Mouse (Mus musculus) forebrain, embryonic 16.5 days (tissue): Measurements from ENCODE around the gene Sgip1. TPM values are rescaled to one million over a fixed set of nuclear protein-coding genes. Genes with fewer than 3 reads are reported as not detected.

Experiments
- ATAC-seq: fragments of 200-750 bp; cut with Nextera tagmentation; 2 replicates; pipeline ENCODE4 v1.8.0; 2017; ENCODE audit warnings: mild to moderate bottlenecking, moderate library complexity
- H3K27ac ChIP-seq: fragments of 300-500 bp; sonication (generic); 2 replicates; pipeline ENCODE4 v1.5.1; 2014; ENCODE audit warnings: low read length, control low read depth
- H3K27me3 ChIP-seq: fragments of 300-500 bp; sonication (generic); replicated peaks from 2 replicates; pipeline ENCODE4 v1.6.1; 2014; ENCODE audit warnings: low read length; ENCODE audit not compliant: control insufficient read depth, insufficient read depth
- H3K36me3 ChIP-seq: fragments of 300-500 bp; sonication (generic); 2 replicates; pipeline ENCODE4 v1.6.1; 2014; ENCODE audit not compliant: control insufficient read depth, insufficient read depth
- H3K4me1 ChIP-seq: fragments of 300-500 bp; sonication (generic); replicated peaks from 2 replicates; pipeline ENCODE4 v1.6.1; 2014; ENCODE audit warnings: low read length; ENCODE audit not compliant: control insufficient read depth, insufficient read depth
- H3K4me2 ChIP-seq: fragments of 300-500 bp; sonication (generic); 2 replicates; pipeline ENCODE4 v1.6.1; 2014; ENCODE audit warnings: mild to moderate bottlenecking, low read length, control low read depth
- H3K4me3 ChIP-seq: fragments of 300-500 bp; sonication (generic); replicated peaks from 2 replicates; pipeline ENCODE4 v1.5.1; 2014; ENCODE audit warnings: mild to moderate bottlenecking, low read length, control low read depth
- H3K9ac ChIP-seq: fragments of 300-500 bp; sonication (generic); replicated peaks from 2 replicates; pipeline ENCODE4 v1.6.1; 2014; ENCODE audit warnings: low read depth, low read length, control low read depth
- H3K9me3 ChIP-seq: fragments of 300-500 bp; sonication (generic); 2 replicates; pipeline ENCODE4 v1.6.1; 2016; ENCODE audit warnings: low read length; ENCODE audit not compliant: control insufficient read depth
- WGBS: fragments of 180-500 bp; shearing (Covaris S2); extraction: QIAGEN DNeasy Blood & Tissue Kit; methylation state at CpG from one replicate; pipeline ENCODE4 v1.1.7; 2014; 5-methylcytosine and 5-hydroxymethylcytosine counted together
- polyA plus RNA-seq: library from polyadenylated mRNA; unstranded; fragments of >200 nt; fragmentation: Nextera tagmentation; extraction: Ambion mirVana; gene quantifications from 2 replicates; pipeline ENCODE4 v1.2.1, GENCODE M21; 2015

Gene Sgip1
- polyA plus RNA-seq, 1 experiment from 2014 or later = 69.4 TPM

GRCm38 (mm10) chr4:102987325-102987724, 246.2 kb downstream of the Sgip1 start:
- no peaks in the 10 kb centered on the region for H3K4me1 ChIP-seq
- no peak overlapping the region for H3K27ac ChIP-seq
- H3K4me3 ChIP-seq = no peak overlapping the region
- H3K27me3 ChIP-seq = no peaks in the 10 kb centered on the region
- WGBS = 14% methylated on average over 4 of the region's 4 CpGs
- no peaks in the 10 kb centered on the region for H3K36me3 ChIP-seq
- H3K9me3 ChIP-seq = no peaks in the 10 kb centered on the region
- ATAC-seq = peak; percentile 50; the same call in 1 of the 2 replicates
- H3K4me2 ChIP-seq = no peak overlapping the region
- no peak overlapping the region for H3K9ac ChIP-seq

- no peaks in the 10 kb centered on the region for H3K9me3 ChIP-seq
- H3K27ac ChIP-seq = no peak overlapping the region
- no peak for ATAC-seq
- WGBS = 61% methylated on average over 2 of the region's 2 CpGs
- H3K4me3 ChIP-seq = no peak overlapping the region
- H3K9ac ChIP-seq = no peak overlapping the region
- no peaks in the 10 kb centered on the region for H3K27me3 ChIP-seq
- H3K4me1 ChIP-seq = no peaks in the 10 kb centered on the region
- H3K4me2 ChIP-seq = no peak overlapping the region
- H3K36me3 ChIP-seq = no peaks in the 10 kb centered on the region
Observed at GRCm38 (mm10) chr4:102987756-102988155, 246.7 kb downstream of the Sgip1 start.

GRCm38 (mm10) chr4:102988526-102988925, 247.4 kb downstream of the Sgip1 start:
- no peaks in the 10 kb centered on the region for H3K36me3 ChIP-seq
- 79% methylated on average over 6 of the region's 6 CpGs for WGBS
- no peaks in the 10 kb centered on the region for H3K4me1 ChIP-seq
- no peak overlapping the region for H3K27ac ChIP-seq
- H3K9me3 ChIP-seq = no peaks in the 10 kb centered on the region
- ATAC-seq = no peak
- H3K27me3 ChIP-seq = no peaks in the 10 kb centered on the region
- no peak overlapping the region for H3K4me3 ChIP-seq
- H3K4me2 ChIP-seq = no peak overlapping the region
- H3K9ac ChIP-seq = no peak overlapping the region

- Histone ChIP-seq H3K27me3 (no peaks in the 10 kb centered on the region), H3K4me1 (no peaks in the 10 kb centered on the region), H3K36me3 (no peaks in the 10 kb centered on the region), H3K9ac (no peak overlapping the region), H3K4me2 (no peak overlapping the region), H3K27ac (no peak overlapping the region), H3K4me3 (no peak overlapping the region), H3K9me3 (no peaks in the 10 kb centered on the region)
- no peak for ATAC-seq
- 80% methylated on average over 5 of the region's 5 CpGs for WGBS
Observed at GRCm38 (mm10) chr4:102989391-102989790, 248.3 kb downstream of the Sgip1 start.

GRCm38 (mm10) chr4:102990016-102990415, 248.9 kb downstream of the Sgip1 start:
- H3K9ac ChIP-seq = no peak overlapping the region
- H3K4me2 ChIP-seq = no peak overlapping the region
- no peak overlapping the region for H3K27ac ChIP-seq
- H3K9me3 ChIP-seq = no peaks in the 10 kb centered on the region
- WGBS = 77% methylated on average over 4 of the region's 4 CpGs
- H3K4me3 ChIP-seq = no peak overlapping the region
- H3K36me3 ChIP-seq = no peaks in the 10 kb centered on the region
- no peaks in the 10 kb centered on the region for H3K4me1 ChIP-seq
- no peak for ATAC-seq
- H3K27me3 ChIP-seq = no peaks in the 10 kb centered on the region

GRCm38 (mm10) chr4:102990595-102991340, 249.7 kb downstream of the Sgip1 start:
- 84% methylated on average over 11 of the region's 11 CpGs for WGBS
- Histone ChIP-seq H3K27me3 (no peaks in the 10 kb centered on the region), H3K4me2 (no peak overlapping the region), H3K36me3 (no peaks in the 10 kb centered on the region), H3K4me3 (no peak overlapping the region), H3K27ac (no peak overlapping the region), H3K9ac (no peak overlapping the region), H3K4me1 (no peaks in the 10 kb centered on the region), H3K9me3 (no peaks in the 10 kb centered on the region)
- ATAC-seq = no peak

- no peaks in the 10 kb centered on the region for H3K36me3 ChIP-seq
- no peak overlapping the region for H3K4me3 ChIP-seq
- no peaks in the 10 kb centered on the region for H3K27me3 ChIP-seq
- H3K4me1 ChIP-seq = no peaks in the 10 kb centered on the region
- H3K9me3 ChIP-seq = no peaks in the 10 kb centered on the region
- H3K9ac ChIP-seq = no peak overlapping the region
- H3K27ac ChIP-seq = no peak overlapping the region
- ATAC-seq = no peak
- WGBS = 62% methylated on average over 3 of the region's 3 CpGs
- no peak overlapping the region for H3K4me2 ChIP-seq
Observed at GRCm38 (mm10) chr4:102991685-102992084, 250.6 kb downstream of the Sgip1 start.

- no peak for ATAC-seq
- Histone ChIP-seq H3K4me2 (no peak overlapping the region), H3K9me3 (no peaks in the 10 kb centered on the region), H3K27me3 (no peaks in the 10 kb centered on the region), H3K4me3 (no peak overlapping the region), H3K4me1 (peaks cover 3% of the 10 kb centered on the region), H3K27ac (no peak overlapping the region), H3K9ac (no peak overlapping the region), H3K36me3 (no peaks in the 10 kb centered on the region)
- WGBS = 79% methylated on average over 4 of the region's 4 CpGs
Observed at GRCm38 (mm10) chr4:103004681-103005080, 263.6 kb downstream of the Sgip1 start.

- Histone ChIP-seq H3K27me3 (no peaks in the 10 kb centered on the region), H3K4me3 (no peak overlapping the region), H3K4me2 (no peak overlapping the region), H3K4me1 (peaks cover 3% of the 10 kb centered on the region), H3K36me3 (no peaks in the 10 kb centered on the region), H3K9me3 (no peaks in the 10 kb centered on the region), H3K9ac (no peak overlapping the region), H3K27ac (no peak overlapping the region)
- ATAC-seq = no peak
- WGBS = 74% methylated on average over 15 of the region's 15 CpGs
Observed at GRCm38 (mm10) chr4:103005190-103005945, 264.3 kb downstream of the Sgip1 start.
